In genomic region chr7:78568411-78569254, GRCm38 (mm10) we compare ENCODE assay signal across 8 mouse cellular contexts.
DNase-seq lines count a peak whose midpoint lies in the region; ATAC-seq and TF ChIP-seq lines count a peak whose summit lies in the region.

No protein-coding gene starts in this region.

- TF ChIP-seq CTCF in brain, embryonic 14.5 days (IDR thresholded peaks at IDR 0.05; ENCODE audit: borderline replicate concordance, extremely low read depth, insufficient read depth, insufficient read length) = peak; percentile 93

- ATAC-seq in erythroid progenitor cell, adult 5-6 weeks (replicated peaks; ENCODE audit: low FRiP score, poor library complexity, severe bottlenecking) = no peak

- peak; percentile 84 for DNase-seq in MN1 (ENCODE audit: low spot score)
- peak; percentile 89 for DNase-seq in brain, embryonic 14.5 days (ENCODE audit: low read depth)
- peak; percentile 18 for DNase-seq in fibroblast of lung, adult 2 months (ENCODE audit: low read depth)
- peak; percentile 59 to 75 for DNase-seq in heart, postnatal 14 days
- peak; percentile 59 to 80 for DNase-seq in kidney, postnatal 36 days
- peak; percentile 49 for DNase-seq in lung, postnatal 36 days
- DNase-seq in right cerebral cortex, adult 18-20 months = peak; percentile 75

- TF ChIP-seq POLR2A in brain, embryonic 14.5 days (IDR thresholded peaks at IDR 0.05; ENCODE audit: borderline replicate concordance, extremely low read depth, insufficient read depth, insufficient read length, poor library complexity, severe bottlenecking) = no peak

- intact Hi-C loops in heart, postnatal 14 days (cut with DNase I) = loop anchor here (5.0 to 10.0 kb wide), 2 partner anchors 126 to 304 kb away; no protein-coding TSS in a partner anchor

Comparison
In these comparisons a context has a peak if more than half of its experiments do, and no peak if none do; other contexts are left out.
1. DNase-seq: peak in every context shown above with its lines; median percentile 89 in brain, embryonic 14.5 days; 84 in MN1; 75 in right cerebral cortex, adult 18-20 months; 70 in kidney, postnatal 36 days; 67 in heart, postnatal 14 days; 49 in lung, postnatal 36 days; 18 in fibroblast of lung, adult 2 months.